Mouse (Mus musculus): ENCODE results near the gene Tnfsf18. TPM values are rescaled to one million over a fixed set of nuclear protein-coding genes. Genes with fewer than 3 reads are reported as not detected.

Tnfsf18 gene
- not detected in 2 replicates for polyA plus RNA-seq (2015; fragmentation: Nextera tagmentation; extraction: Ambion mirVana)

DNA sequence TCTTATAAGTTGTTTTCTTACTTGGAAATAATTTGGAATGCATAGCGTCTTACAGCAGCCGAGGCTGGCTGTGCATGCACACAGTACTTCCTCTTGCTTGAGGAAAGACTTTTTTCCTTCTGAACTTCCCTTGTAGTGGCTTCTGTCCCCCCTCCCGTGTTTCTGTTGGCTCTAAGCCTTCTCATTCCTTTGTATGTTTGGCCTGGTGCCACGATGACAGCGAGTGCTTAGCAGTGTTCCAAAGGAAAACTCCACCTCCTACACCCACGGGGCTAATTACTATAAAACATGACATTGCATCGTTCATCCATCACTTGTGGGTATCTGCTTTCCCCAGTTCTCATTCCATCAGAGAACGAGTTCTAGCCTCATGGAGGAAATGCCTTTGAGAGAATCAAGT lies at the start of gene Tnfsf18:
TSS of gene Tnfsf18 (plus strand) at position 313 of the 400 bp plus-strand sequence.
- no peak for ATAC-seq (ENCODE audit: low FRiP score)
- Histone ChIP-seq H3K36me3 (no peaks in the 10 kb centered on the region), H3K27ac (replicated peaks) (no peak within 1 kb of the TSS), H3K27me3 (replicated peaks) (no peaks in the 10 kb centered on the region), H3K9me3 (replicated peaks) (no peaks in the 10 kb centered on the region), H3K9ac (replicated peaks) (no peak within 1 kb of the TSS), H3K4me1 (0 out of 2 replicates have a peak, but pooled peaks cover 5% of the 10 kb centered on the region), H3K4me2 (no peak within 1 kb of the TSS), H3K4me3 (replicated peaks) (no peak within 1 kb of the TSS)
- WGBS, result 43% methylated on average over 8 of the region's 8 CpGs

DNA sequence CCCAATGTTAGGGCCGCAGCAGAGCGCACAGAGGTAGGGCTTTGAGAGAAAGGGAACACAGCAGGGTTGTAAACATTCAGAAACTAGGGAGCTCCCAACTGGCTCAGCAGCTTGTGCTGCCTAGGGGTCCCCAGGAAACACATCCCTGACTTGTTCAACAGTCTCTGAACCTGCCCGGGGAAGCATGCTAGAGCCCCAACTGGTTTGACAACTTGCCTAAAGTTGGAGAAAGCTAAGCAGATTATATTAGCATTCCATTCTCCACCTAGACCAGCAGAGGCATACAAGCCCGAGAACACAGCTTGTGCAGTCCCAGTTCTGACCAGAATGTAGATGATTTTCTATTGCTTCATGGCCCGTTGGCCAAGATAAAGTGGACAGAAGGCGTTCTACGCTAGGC lies 49.6 kb upstream of the Tnfsf18 start:
- no peaks in the 10 kb centered on the region for H3K36me3 ChIP-seq
- H3K9ac ChIP-seq (replicated peaks), result no peak overlapping the region
- no peak for ATAC-seq (ENCODE audit: low FRiP score)
- H3K27ac ChIP-seq (replicated peaks), result no peak overlapping the region
- no peaks in the 10 kb centered on the region for H3K27me3 ChIP-seq (replicated peaks)
- no peak overlapping the region for H3K4me3 ChIP-seq (replicated peaks)
- 60% methylated on average over 7 of the region's 7 CpGs for WGBS
- H3K9me3 ChIP-seq (replicated peaks), result no peaks in the 10 kb centered on the region
- no peaks in the 10 kb centered on the region for H3K4me1 ChIP-seq
- no peak overlapping the region for H3K4me2 ChIP-seq

DNA sequence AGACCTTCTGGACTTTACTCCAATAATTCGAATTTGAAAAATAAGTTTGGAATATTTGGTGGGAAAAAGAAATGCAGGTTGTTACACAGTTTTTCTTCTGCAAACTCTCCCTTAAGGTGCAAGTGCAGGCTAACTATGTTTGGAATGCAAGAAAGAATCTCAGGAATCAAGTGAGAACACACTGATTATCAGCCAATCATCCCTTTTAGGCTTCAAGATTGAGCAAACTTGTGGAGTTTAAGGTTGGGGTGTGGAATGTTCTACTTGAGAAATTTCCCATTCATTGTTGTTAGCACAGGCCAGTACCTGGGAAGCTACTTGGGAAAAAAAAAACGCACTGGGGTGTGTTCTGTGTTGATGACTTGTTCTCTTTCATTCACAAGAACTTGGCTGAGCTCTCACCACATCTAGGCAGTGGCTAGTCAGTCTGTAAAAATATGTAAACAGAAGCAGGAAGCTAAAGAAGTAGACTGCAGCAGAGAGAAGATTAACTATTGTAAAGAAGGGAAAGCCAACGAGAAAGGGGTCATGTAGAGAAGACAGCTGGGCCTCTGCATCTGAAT lies 42.7 kb upstream of the Tnfsf18 start:
- no peak overlapping the region for H3K27ac ChIP-seq (replicated peaks)
- no peak overlapping the region for H3K4me2 ChIP-seq
- H3K36me3 ChIP-seq, result no peaks in the 10 kb centered on the region
- H3K4me1 ChIP-seq, result no peaks in the 10 kb centered on the region
- no peaks in the 10 kb centered on the region for H3K9me3 ChIP-seq (replicated peaks)
- no peak overlapping the region for H3K9ac ChIP-seq (replicated peaks)
- no peak for ATAC-seq (ENCODE audit: low FRiP score)
- no peaks in the 10 kb centered on the region for H3K27me3 ChIP-seq (replicated peaks)
- no peak overlapping the region for H3K4me3 ChIP-seq (replicated peaks)
- WGBS, result 58% methylated on average over 3 of the region's 3 CpGs

DNA sequence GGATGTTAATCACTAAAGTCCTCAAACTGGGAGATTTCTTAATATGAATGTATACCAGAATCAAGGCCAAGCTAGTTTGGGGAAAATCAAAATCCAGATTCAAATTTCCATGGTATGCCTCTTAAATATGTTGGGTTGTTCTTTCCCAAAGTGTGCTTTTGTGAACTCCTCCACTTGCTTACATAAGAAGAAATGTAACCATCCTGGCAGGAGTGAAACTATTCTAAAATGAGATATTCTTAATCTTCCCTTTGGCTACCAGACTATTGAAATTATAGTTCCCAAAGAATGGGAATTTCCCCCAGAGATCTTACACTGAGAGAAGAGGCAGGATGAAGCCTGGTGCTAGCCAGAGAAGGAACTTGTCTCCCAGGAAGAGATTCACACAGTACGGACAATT lies 42.2 kb upstream of the Tnfsf18 start:
- Histone ChIP-seq H3K4me3 (replicated peaks) (no peak overlapping the region), H3K36me3 (no peaks in the 10 kb centered on the region), H3K9ac (replicated peaks) (no peak overlapping the region), H3K4me1 (no peaks in the 10 kb centered on the region), H3K9me3 (replicated peaks) (no peaks in the 10 kb centered on the region), H3K27ac (replicated peaks) (no peak overlapping the region), H3K4me2 (no peak overlapping the region), H3K27me3 (replicated peaks) (no peaks in the 10 kb centered on the region)
- 92% methylated on average over 1 of the region's 1 CpGs for WGBS
- ATAC-seq (ENCODE audit: low FRiP score), result no peak

DNA sequence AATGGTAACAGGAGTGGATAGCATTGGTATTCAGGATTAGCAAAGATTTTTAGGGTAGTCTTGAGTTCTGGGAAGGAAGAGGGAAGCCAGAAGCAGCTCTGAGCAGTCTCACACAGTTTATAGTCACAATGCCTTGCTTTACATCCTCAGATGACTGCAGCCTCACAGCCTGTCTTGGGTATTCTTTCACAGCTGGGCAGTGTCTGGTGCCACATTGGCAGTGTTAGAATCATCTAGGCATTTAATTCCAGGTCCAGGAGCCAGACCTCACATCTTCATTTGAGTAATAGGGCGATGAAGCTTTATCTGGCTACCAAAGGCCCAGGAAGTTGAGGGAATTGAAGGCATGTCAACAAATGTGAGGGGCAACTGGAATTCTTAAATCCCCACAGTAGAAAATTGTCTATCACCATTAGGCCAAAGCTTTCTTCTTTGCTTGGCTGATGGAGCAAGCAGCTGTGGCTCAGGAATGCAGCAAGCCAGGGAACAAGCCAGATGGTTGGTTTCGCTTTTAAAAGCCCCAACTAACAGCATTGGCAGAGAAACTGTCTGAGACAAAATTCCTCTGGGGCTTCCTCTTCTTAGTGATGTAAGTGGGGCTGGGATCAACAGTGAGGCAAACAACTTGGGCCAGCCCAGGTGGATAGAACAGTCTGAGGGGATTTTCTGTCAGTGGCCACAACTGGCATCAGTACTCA lies 30.9 kb upstream of the Tnfsf18 start:
- Histone ChIP-seq H3K27ac (replicated peaks) (no peak overlapping the region), H3K9me3 (replicated peaks) (no peaks in the 10 kb centered on the region), H3K4me1 (no peaks in the 10 kb centered on the region), H3K4me3 (replicated peaks) (no peak overlapping the region), H3K9ac (replicated peaks) (no peak overlapping the region), H3K27me3 (replicated peaks) (no peaks in the 10 kb centered on the region), H3K36me3 (no peaks in the 10 kb centered on the region), H3K4me2 (no peak overlapping the region)
- WGBS, result 78% methylated on average over 2 of the region's 2 CpGs
- no peak for ATAC-seq (ENCODE audit: low FRiP score)

DNA sequence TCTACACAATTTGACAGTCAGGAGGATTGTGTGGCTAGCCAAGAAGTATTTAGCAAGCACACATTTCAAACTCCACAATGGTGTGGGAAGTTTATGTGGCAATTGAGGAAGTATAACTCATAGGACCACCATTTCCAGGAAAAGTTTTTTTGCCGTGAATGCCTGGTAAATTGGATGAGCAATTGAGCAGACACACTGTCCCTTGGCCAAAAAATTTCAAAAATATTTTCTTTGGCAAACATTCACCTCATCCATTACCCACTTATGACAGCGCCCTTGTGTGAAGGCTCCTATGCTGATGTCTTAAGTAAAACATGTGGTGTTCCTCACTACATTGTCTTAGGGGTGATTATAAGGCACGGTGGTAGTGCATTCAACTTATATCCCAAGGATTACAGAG lies 17.2 kb upstream of the Tnfsf18 start:
- Histone ChIP-seq H3K27me3 (replicated peaks) (no peaks in the 10 kb centered on the region), H3K36me3 (no peaks in the 10 kb centered on the region), H3K27ac (replicated peaks) (no peak overlapping the region), H3K4me3 (replicated peaks) (no peak overlapping the region), H3K9ac (replicated peaks) (no peak overlapping the region), H3K4me2 (no peak overlapping the region), H3K9me3 (replicated peaks) (no peaks in the 10 kb centered on the region), H3K4me1 (no peaks in the 10 kb centered on the region)
- WGBS, result 92% methylated on average over 3 of the region's 3 CpGs
- no peak for ATAC-seq (ENCODE audit: low FRiP score)

DNA sequence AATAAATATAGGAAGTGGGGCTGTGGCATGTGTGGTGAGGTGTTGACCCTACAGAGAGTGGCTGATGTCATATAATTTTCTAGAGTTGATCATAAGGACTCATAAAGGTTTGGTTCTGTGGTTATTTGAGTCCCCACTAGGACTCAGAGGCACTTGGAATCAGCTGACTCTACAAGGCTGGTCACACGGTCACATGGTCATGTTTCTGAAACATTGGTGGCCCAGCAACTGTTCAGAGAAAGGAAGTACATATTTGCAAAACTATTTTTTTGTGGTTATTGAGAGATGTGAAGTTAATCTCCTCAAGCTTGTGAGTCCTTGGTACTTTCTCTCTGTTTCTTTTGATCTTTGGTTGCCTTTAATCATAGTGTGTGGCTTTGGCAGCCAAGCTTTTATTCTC lies 14.6 kb upstream of the Tnfsf18 start:
- no peak overlapping the region for H3K27ac ChIP-seq (replicated peaks)

DNA sequence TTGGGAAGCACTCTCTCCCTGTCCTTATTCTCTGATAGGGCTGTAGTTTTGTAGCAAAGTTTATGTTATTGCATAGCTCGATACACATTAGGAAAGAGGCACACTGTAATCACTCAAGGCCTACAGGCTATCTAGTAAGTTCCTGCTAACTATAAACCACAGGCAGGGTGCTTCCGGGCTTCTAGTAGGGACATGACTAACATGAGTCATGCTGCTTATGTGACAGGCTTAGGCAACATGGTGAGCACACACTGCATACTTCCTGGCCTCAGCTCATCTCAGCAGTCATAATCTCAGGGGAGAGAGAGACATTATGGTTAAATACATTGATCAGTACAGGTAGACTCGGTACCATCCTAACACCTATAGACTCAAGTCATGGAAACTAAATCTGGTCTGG lies 12.2 kb upstream of the Tnfsf18 start:
- Histone ChIP-seq H3K4me3 (replicated peaks) (no peak overlapping the region), H3K4me2 (no peak overlapping the region), H3K9ac (replicated peaks) (no peak overlapping the region), H3K9me3 (replicated peaks) (no peaks in the 10 kb centered on the region), H3K27ac (replicated peaks) (no peak overlapping the region), H3K4me1 (no peaks in the 10 kb centered on the region), H3K27me3 (replicated peaks) (no peaks in the 10 kb centered on the region), H3K36me3 (no peaks in the 10 kb centered on the region)
- ATAC-seq (ENCODE audit: low FRiP score), result no peak
- 89% methylated on average over 3 of the region's 3 CpGs for WGBS

More for the DNA sequence above, 14.6 kb upstream of the Tnfsf18 start:
- Histone ChIP-seq H3K4me2 (no peak overlapping the region), H3K4me1 (no peaks in the 10 kb centered on the region), H3K9me3 (replicated peaks) (no peaks in the 10 kb centered on the region), H3K9ac (replicated peaks) (no peak overlapping the region), H3K27me3 (replicated peaks) (no peaks in the 10 kb centered on the region), H3K36me3 (no peaks in the 10 kb centered on the region), H3K4me3 (replicated peaks) (no peak overlapping the region)
- ATAC-seq (ENCODE audit: low FRiP score), result no peak
- 96% methylated on average over 1 of the region's 1 CpGs for WGBS

DNA sequence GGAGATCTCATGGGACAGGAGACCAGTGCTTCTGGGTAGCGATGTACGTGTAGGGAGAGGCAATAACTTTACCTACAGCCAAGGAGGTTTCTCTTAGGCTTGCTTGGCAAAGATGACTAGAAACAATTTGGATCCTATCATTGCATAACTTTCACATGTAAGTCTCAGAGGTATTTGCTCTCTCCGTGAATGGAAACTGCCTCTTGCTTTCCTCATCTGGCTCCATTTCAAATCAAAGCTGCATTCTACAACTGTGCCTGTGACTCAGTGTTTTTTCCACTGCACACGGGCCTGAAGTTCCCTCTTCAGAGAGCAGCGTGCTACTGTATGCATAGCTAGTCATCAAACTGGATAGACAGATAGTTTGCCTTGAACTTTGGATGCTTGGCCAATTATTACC lies 7.4 kb upstream of the Tnfsf18 start:
- Histone ChIP-seq H3K4me2 (no peak overlapping the region), H3K27me3 (replicated peaks) (no peaks in the 10 kb centered on the region), H3K36me3 (no peaks in the 10 kb centered on the region), H3K27ac (replicated peaks) (no peak overlapping the region), H3K9ac (replicated peaks) (no peak overlapping the region), H3K9me3 (replicated peaks) (no peaks in the 10 kb centered on the region), H3K4me3 (replicated peaks) (no peak overlapping the region), H3K4me1 (no peaks in the 10 kb centered on the region)
- 90% methylated on average over 5 of the region's 5 CpGs for WGBS
- no peak; the same call in 1 of the 2 replicates for ATAC-seq (ENCODE audit: low FRiP score)

DNA sequence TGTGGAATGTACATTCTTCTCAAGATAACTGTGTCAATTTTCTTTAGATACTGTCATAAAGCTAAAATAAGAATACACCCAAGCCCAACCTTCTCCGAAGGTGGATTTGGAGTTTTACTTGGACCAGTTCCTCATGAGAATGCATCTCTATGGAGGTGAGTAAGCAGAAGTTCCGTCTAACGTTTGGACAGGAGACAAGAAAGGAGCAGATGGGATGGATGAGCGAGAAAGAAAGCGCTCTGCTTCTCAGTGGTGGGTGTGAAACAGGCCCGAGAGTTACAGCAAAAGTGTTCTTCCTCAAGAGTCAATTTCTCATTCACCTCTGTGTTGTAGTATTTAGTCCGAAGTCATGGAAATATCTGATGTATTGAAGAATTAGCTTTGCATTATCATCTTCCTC lies 2.7 kb upstream of the Tnfsf18 start:
- Histone ChIP-seq H3K36me3 (no peaks in the 10 kb centered on the region), H3K27me3 (replicated peaks) (no peaks in the 10 kb centered on the region), H3K4me2 (no peak overlapping the region), H3K4me3 (replicated peaks) (no peak overlapping the region), H3K27ac (replicated peaks) (no peak overlapping the region), H3K9me3 (replicated peaks) (no peaks in the 10 kb centered on the region), H3K9ac (replicated peaks) (no peak overlapping the region), H3K4me1 (0 out of 2 replicates have a peak, but pooled peaks cover 5% of the 10 kb centered on the region)
- WGBS, result 91% methylated on average over 7 of the region's 7 CpGs
- no peak for ATAC-seq (ENCODE audit: low FRiP score)

DNA sequence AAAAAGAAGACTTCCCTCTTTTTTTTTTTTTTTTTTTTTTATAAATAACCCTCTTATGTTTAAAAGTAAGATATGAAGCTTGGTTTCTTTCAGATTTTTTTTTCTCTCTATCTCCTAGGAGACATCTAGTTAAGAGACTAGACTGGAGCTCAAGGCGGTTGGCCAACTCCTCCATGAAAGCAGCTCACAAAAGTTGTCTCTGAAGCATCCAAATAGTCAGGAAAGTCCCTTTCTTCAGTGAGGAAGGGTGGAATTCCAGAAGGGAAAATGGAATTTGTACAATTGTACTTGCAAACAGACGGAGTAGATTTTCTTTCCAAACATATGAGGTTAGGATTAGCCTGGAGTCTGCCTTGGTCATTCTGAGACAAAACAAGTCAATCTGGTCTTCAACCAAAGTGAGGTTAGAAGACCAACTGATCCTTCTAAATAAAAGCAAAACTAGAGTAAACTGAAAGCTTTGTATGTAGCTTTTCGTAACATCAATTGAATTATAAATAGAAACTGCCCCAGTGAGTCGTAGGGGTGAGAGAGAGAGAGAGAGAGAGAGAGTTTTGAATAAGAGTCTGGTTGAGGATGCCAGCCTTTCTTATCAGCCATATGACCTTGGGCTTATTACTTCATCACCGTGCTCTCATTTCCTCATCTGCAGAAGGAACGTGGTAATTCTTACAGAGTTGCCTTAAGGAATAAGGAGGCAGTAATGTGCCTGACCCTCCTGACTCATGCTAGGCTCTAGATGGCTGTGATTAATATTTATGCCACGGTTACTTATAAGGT lies 2.6 kb downstream of the Tnfsf18 start:
- Histone ChIP-seq H3K9ac (replicated peaks) (no peak overlapping the region), H3K27ac (replicated peaks) (no peak overlapping the region), H3K4me3 (replicated peaks) (no peak overlapping the region), H3K27me3 (replicated peaks) (no peaks in the 10 kb centered on the region), H3K9me3 (replicated peaks) (no peaks in the 10 kb centered on the region), H3K36me3 (no peaks in the 10 kb centered on the region), H3K4me2 (no peak overlapping the region), H3K4me1 (0 out of 2 replicates have a peak, but pooled peaks cover 5% of the 10 kb centered on the region)
- WGBS, result 82% methylated on average over 7 of the region's 7 CpGs
- no peak for ATAC-seq (ENCODE audit: low FRiP score)
